Mouse (Mus musculus): ENCODE results near the gene Commd6. TPM values are rescaled to one million over a fixed set of nuclear protein-coding genes. Genes with fewer than 3 reads are reported as not detected.

Gene Commd6
- polyA plus RNA-seq, 1 experiment, result 34.9 TPM

GRCm38 (mm10) chr14:101613206-101613605 is 27.3 kb downstream of the Commd6 start:
- H3K27ac ChIP-seq (ENCODE audit: insufficient read depth, low read length), result no peak overlapping the region
- H3K4me1 ChIP-seq (ENCODE audit: control insufficient read depth, insufficient read depth, low read length), result no peaks in the 10 kb centered on the region
- H3K4me3 ChIP-seq (ENCODE audit: insufficient read depth, low read length), result no peak overlapping the region
- no peak for TF ChIP-seq CTCF (IDR thresholded peaks at IDR 0.05; ENCODE audit: borderline replicate concordance, insufficient read depth, low read length)

- no peak overlapping the region for H3K4me3 ChIP-seq (ENCODE audit: insufficient read depth, low read length)
- H3K27ac ChIP-seq (ENCODE audit: insufficient read depth, low read length), result no peak overlapping the region
- TF ChIP-seq CTCF (IDR thresholded peaks at IDR 0.05; ENCODE audit: borderline replicate concordance, insufficient read depth, low read length) (no peak), POLR2A (IDR thresholded peaks at IDR 0.05; ENCODE audit: low read depth, low read length) (no peak)
- no peaks in the 10 kb centered on the region for H3K4me1 ChIP-seq (ENCODE audit: control insufficient read depth, insufficient read depth, low read length)
Observed at GRCm38 (mm10) chr14:101610701-101611100, 29.8 kb downstream of the Commd6 start.

GRCm38 (mm10) chr14:101608519-101609368 is 31.7 kb downstream of the Commd6 start, which contains the start of gene Tbc1d4:
TSS of gene Tbc1d4 (minus strand) at chr14:101609191.
- peak; percentile 59 for TF ChIP-seq POLR2A (IDR thresholded peaks at IDR 0.05; ENCODE audit: low read depth, low read length)
- TF ChIP-seq CTCF (IDR thresholded peaks at IDR 0.05; ENCODE audit: borderline replicate concordance, insufficient read depth, low read length), result peak; percentile 58
- H3K4me1 ChIP-seq (ENCODE audit: control insufficient read depth, insufficient read depth, low read length), result no peaks in the 10 kb centered on the region
- H3K4me3 ChIP-seq (ENCODE audit: insufficient read depth, low read length), result peak within 1 kb of the TSS; percentile 47
- no peak within 1 kb of the TSS for H3K27ac ChIP-seq (ENCODE audit: insufficient read depth, low read length)

- TF ChIP-seq CTCF (IDR thresholded peaks at IDR 0.05; ENCODE audit: borderline replicate concordance, insufficient read depth, low read length), result no peak
- TF ChIP-seq POLR2A (IDR thresholded peaks at IDR 0.05; ENCODE audit: low read depth, low read length), result no peak
- Histone ChIP-seq H3K27ac (ENCODE audit: insufficient read depth, low read length) (no peak overlapping the region), H3K4me1 (ENCODE audit: control insufficient read depth, insufficient read depth, low read length) (no peaks in the 10 kb centered on the region), H3K4me3 (ENCODE audit: insufficient read depth, low read length) (peak overlapping the region; percentile 47)
Observed at GRCm38 (mm10) chr14:101607631-101608518, 32.6 kb downstream of the Commd6 start.

GRCm38 (mm10) chr14:101605843-101606242 is 34.6 kb downstream of the Commd6 start:
- no peak overlapping the region for H3K27ac ChIP-seq (ENCODE audit: insufficient read depth, low read length)
- no peak for TF ChIP-seq CTCF (IDR thresholded peaks at IDR 0.05; ENCODE audit: borderline replicate concordance, insufficient read depth, low read length)
- TF ChIP-seq POLR2A (IDR thresholded peaks at IDR 0.05; ENCODE audit: low read depth, low read length), result no peak
- H3K4me1 ChIP-seq (ENCODE audit: control insufficient read depth, insufficient read depth, low read length), result no peaks in the 10 kb centered on the region
- no peak overlapping the region for H3K4me3 ChIP-seq (ENCODE audit: insufficient read depth, low read length)

- TF ChIP-seq POLR2A (IDR thresholded peaks at IDR 0.05; ENCODE audit: low read depth, low read length), result no peak
- no peak for TF ChIP-seq CTCF (IDR thresholded peaks at IDR 0.05; ENCODE audit: borderline replicate concordance, insufficient read depth, low read length)
- no peak overlapping the region for H3K27ac ChIP-seq (ENCODE audit: insufficient read depth, low read length)
- no peak overlapping the region for H3K4me3 ChIP-seq (ENCODE audit: insufficient read depth, low read length)
- no peaks in the 10 kb centered on the region for H3K4me1 ChIP-seq (ENCODE audit: control insufficient read depth, insufficient read depth, low read length)
Observed at GRCm38 (mm10) chr14:101602851-101603250, 37.6 kb downstream of the Commd6 start.

- TF ChIP-seq CTCF (IDR thresholded peaks at IDR 0.05; ENCODE audit: borderline replicate concordance, insufficient read depth, low read length) (no peak), POLR2A (IDR thresholded peaks at IDR 0.05; ENCODE audit: low read depth, low read length) (no peak)
- Histone ChIP-seq H3K27ac (ENCODE audit: insufficient read depth, low read length) (no peak overlapping the region), H3K4me3 (ENCODE audit: insufficient read depth, low read length) (no peak overlapping the region), H3K4me1 (ENCODE audit: control insufficient read depth, insufficient read depth, low read length) (no peaks in the 10 kb centered on the region)
Observed at GRCm38 (mm10) chr14:101597096-101597715, 43.3 kb downstream of the Commd6 start.

GRCm38 (mm10) chr14:101596691-101597090 is 43.8 kb downstream of the Commd6 start:
- Histone ChIP-seq H3K4me3 (ENCODE audit: insufficient read depth, low read length) (no peak overlapping the region), H3K4me1 (ENCODE audit: control insufficient read depth, insufficient read depth, low read length) (no peaks in the 10 kb centered on the region), H3K27ac (ENCODE audit: insufficient read depth, low read length) (no peak overlapping the region)
- TF ChIP-seq POLR2A (IDR thresholded peaks at IDR 0.05; ENCODE audit: low read depth, low read length) (no peak), CTCF (IDR thresholded peaks at IDR 0.05; ENCODE audit: borderline replicate concordance, insufficient read depth, low read length) (no peak)

GRCm38 (mm10) chr14:101595301-101596080 is 45.0 kb downstream of the Commd6 start:
- TF ChIP-seq POLR2A (IDR thresholded peaks at IDR 0.05; ENCODE audit: low read depth, low read length) (no peak), CTCF (IDR thresholded peaks at IDR 0.05; ENCODE audit: borderline replicate concordance, insufficient read depth, low read length) (no peak)
- no peak overlapping the region for H3K4me3 ChIP-seq (ENCODE audit: insufficient read depth, low read length)
- no peaks in the 10 kb centered on the region for H3K4me1 ChIP-seq (ENCODE audit: control insufficient read depth, insufficient read depth, low read length)
- no peak overlapping the region for H3K27ac ChIP-seq (ENCODE audit: insufficient read depth, low read length)
